Mouse (Mus musculus): ENCODE measurements around the gene Nanos2.

DNA sequence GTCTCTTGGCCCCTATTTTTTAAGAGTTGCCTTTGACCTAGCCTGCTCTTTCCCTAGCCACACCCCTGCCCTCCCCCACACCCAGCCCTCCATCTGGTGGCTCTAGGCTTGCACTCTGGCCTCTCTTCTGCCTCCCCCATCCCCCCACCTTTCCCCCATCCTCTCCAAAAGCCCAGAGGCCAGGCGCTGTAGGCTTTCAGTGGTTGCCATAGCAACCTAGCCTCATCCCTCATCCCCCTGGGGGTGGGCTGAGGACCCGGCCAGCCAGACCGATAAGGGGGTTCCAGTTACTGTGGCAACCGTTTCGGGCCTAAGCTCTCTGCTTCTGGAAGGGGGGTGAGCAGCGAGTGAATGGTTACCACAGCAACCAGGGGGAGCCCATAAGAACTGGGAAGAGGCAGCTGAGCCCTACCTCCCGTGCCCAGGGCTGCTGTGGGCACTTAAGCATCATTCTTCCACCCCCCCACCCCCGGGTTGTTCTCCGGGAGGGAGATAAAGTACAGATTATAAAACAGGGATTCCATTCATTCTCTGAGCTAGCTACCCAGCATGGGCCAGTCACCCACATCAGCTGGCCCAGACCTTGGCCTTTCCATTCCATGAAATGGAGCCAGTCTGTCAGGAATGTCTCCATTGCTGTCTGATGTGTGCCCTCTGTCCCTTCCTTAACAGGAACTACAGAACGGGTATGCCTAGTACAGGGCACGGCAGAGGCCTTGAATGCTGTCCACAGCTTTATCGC, 37.2 kb upstream of the Nanos2 start:
- no peak for TF ChIP-seq CTCF (IDR thresholded peaks at IDR 0.05; ENCODE audit: low read depth)
- no peak for TF ChIP-seq EP300 (IDR thresholded peaks at IDR 0.05; ENCODE audit: low read depth)

Measured in heart, postnatal 0 days (tissue).